Mouse (Mus musculus) hindbrain, embryonic 13.5 days (tissue): ENCODE results near the gene Pir. TPM values are rescaled to one million over a fixed set of nuclear protein-coding genes. Genes with fewer than 3 reads are reported as not detected.

Experiments used
- ATAC-seq: fragments of 200-750 bp; cut with Nextera tagmentation; 2 replicates; pipeline ENCODE4 v1.8.0; 2017; ENCODE audit warnings: moderate TSS enrichment; ENCODE audit not compliant: low FRiP score
- H3K27ac ChIP-seq: fragments of 300-500 bp; sonication (generic); 2 replicates; pipeline ENCODE4 v1.5.1; 2015; ENCODE audit warnings: inconsistent platforms, mild to moderate bottlenecking, moderate library complexity
- H3K27me3 ChIP-seq: fragments of 300-500 bp; sonication (generic); 2 replicates; pipeline ENCODE4 v1.6.1; 2015; ENCODE audit warnings: mild to moderate bottlenecking, inconsistent platforms
- H3K36me3 ChIP-seq: fragments of 300-500 bp; sonication (generic); 2 replicates; pipeline ENCODE4 v1.6.1; 2015; ENCODE audit warnings: mild to moderate bottlenecking, inconsistent platforms
- H3K4me1 ChIP-seq: fragments of 300-500 bp; sonication (generic); replicated peaks from 2 replicates; pipeline ENCODE4 v1.6.1; 2015; ENCODE audit warnings: inconsistent platforms
- H3K4me2 ChIP-seq: fragments of 300-500 bp; sonication (generic); 2 replicates; pipeline ENCODE4 v1.6.1; 2015; ENCODE audit warnings: inconsistent platforms, mild to moderate bottlenecking, moderate library complexity
- H3K4me3 ChIP-seq: fragments of 300-500 bp; sonication (generic); 2 replicates; pipeline ENCODE4 v1.5.1; 2015; ENCODE audit warnings: mild to moderate bottlenecking, inconsistent platforms
- H3K9ac ChIP-seq: fragments of 300-500 bp; sonication (generic); 2 replicates; pipeline ENCODE4 v1.6.1; 2015; ENCODE audit warnings: mild to moderate bottlenecking, inconsistent platforms
- H3K9me3 ChIP-seq: fragments of 300-500 bp; sonication (generic); 2 replicates; pipeline ENCODE4 v1.6.1; 2016; ENCODE audit warnings: inconsistent platforms
- WGBS: fragments of 180-500 bp; shearing (Covaris S2); methylation state at CpG from one replicate; pipeline ENCODE4 v1.1.7; 2015; 5-methylcytosine and 5-hydroxymethylcytosine counted together
- polyA plus RNA-seq: library from polyadenylated mRNA; unstranded; fragments of >200 nt; fragmentation: Nextera tagmentation; extraction: Ambion mirVana; gene quantifications from 2 replicates; pipeline ENCODE4 v1.2.1, GENCODE M21; 2015

The Pir gene
- polyA plus RNA-seq, 1 experiment from 2014 or later: 3.9 TPM

GRCm38 (mm10) chrX:164408301-164408927 is 139.2 kb downstream of the Pir start:
- Histone ChIP-seq H3K36me3 (no peaks in the 10 kb centered on the region), H3K27ac (no peak overlapping the region), H3K9me3 (no peaks in the 10 kb centered on the region), H3K4me3 (no peak overlapping the region), H3K4me2 (no peak overlapping the region), H3K9ac (no peak overlapping the region), H3K27me3 (0 out of 2 replicates have a peak, but pooled peaks cover 5% of the 10 kb centered on the region), H3K4me1 (no peaks in the 10 kb centered on the region)
- WGBS: 80% methylated on average over 3 of the region's 3 CpGs
- no peak for ATAC-seq

- H3K27ac ChIP-seq: no peak overlapping the region
Observed at GRCm38 (mm10) chrX:164410562-164410961, 141.4 kb downstream of the Pir start.

GRCm38 (mm10) chrX:164416803-164417202 is 147.6 kb downstream of the Pir start:
- H3K4me1 ChIP-seq: peaks cover 7% of the 10 kb centered on the region
- 85% methylated on average over 2 of the region's 2 CpGs for WGBS
- H3K4me3 ChIP-seq: no peak overlapping the region
- H3K9me3 ChIP-seq: no peaks in the 10 kb centered on the region
- no peak overlapping the region for H3K4me2 ChIP-seq
- no peak for ATAC-seq
- H3K27ac ChIP-seq: no peak overlapping the region
- H3K27me3 ChIP-seq: peaks cover 6% of the 10 kb centered on the region; the same call in 1 of the 2 replicates
- H3K9ac ChIP-seq: no peak overlapping the region
- no peaks in the 10 kb centered on the region for H3K36me3 ChIP-seq

More at GRCm38 (mm10) chrX:164410562-164410961, 141.4 kb downstream of the Pir start:
- no peak overlapping the region for H3K4me2 ChIP-seq
- ATAC-seq: no peak
- H3K27me3 ChIP-seq: 0 out of 2 replicates have a peak, but pooled peaks cover 11% of the 10 kb centered on the region
- H3K4me3 ChIP-seq: no peak overlapping the region
- no peak overlapping the region for H3K9ac ChIP-seq
- H3K9me3 ChIP-seq: no peaks in the 10 kb centered on the region
- H3K4me1 ChIP-seq: no peaks in the 10 kb centered on the region
- 94% methylated on average over 1 of the region's 1 CpGs for WGBS
- H3K36me3 ChIP-seq: no peaks in the 10 kb centered on the region

GRCm38 (mm10) chrX:164418008-164418407 is 148.8 kb downstream of the Pir start:
- no peak overlapping the region for H3K4me3 ChIP-seq
- no peaks in the 10 kb centered on the region for H3K36me3 ChIP-seq
- H3K4me2 ChIP-seq: no peak overlapping the region
- no peak overlapping the region for H3K9ac ChIP-seq
- H3K4me1 ChIP-seq: peaks cover 7% of the 10 kb centered on the region
- peaks cover 6% of the 10 kb centered on the region; the same call in 1 of the 2 replicates for H3K27me3 ChIP-seq
- H3K27ac ChIP-seq: no peak overlapping the region
- no peaks in the 10 kb centered on the region for H3K9me3 ChIP-seq
- ATAC-seq: no peak

GRCm38 (mm10) chrX:164419471-164419939 is 150.3 kb downstream of the Pir start, which contains the start of gene Piga:
Gene Piga, plus strand, starts transcription at chrX:164419787.
- no peaks in the 10 kb centered on the region for H3K36me3 ChIP-seq
- peak within 1 kb of the TSS; percentile 48 for H3K27ac ChIP-seq
- WGBS: 8% methylated on average over 40 of the region's 40 CpGs
- H3K9me3 ChIP-seq: no peaks in the 10 kb centered on the region
- peak within 1 kb of the TSS; percentile 71 for H3K9ac ChIP-seq
- peaks cover 7% of the 10 kb centered on the region for H3K4me1 ChIP-seq
- peak within 1 kb of the TSS; percentile 52 for H3K4me3 ChIP-seq
- H3K27me3 ChIP-seq: peaks cover 3% of the 10 kb centered on the region; the same call in 1 of the 2 replicates
- peak; percentile 100 for ATAC-seq
- H3K4me2 ChIP-seq: peak within 1 kb of the TSS; percentile 62

GRCm38 (mm10) chrX:164419955-164420354 is 150.8 kb downstream of the Pir start:
- peak; percentile 41; the same call in 1 of the 2 replicates for ATAC-seq
- Histone ChIP-seq H3K9me3 (no peaks in the 10 kb centered on the region), H3K4me2 (peak overlapping the region; percentile 62), H3K27me3 (no peaks in the 10 kb centered on the region; the same call in 1 of the 2 replicates), H3K27ac (peak overlapping the region; percentile 48), H3K4me3 (peak overlapping the region; percentile 52), H3K36me3 (no peaks in the 10 kb centered on the region), H3K4me1 (peaks cover 7% of the 10 kb centered on the region), H3K9ac (peak overlapping the region; percentile 71)
- WGBS: 19% methylated on average over 13 of the region's 13 CpGs

GRCm38 (mm10) chrX:164420518-164420917 is 151.3 kb downstream of the Pir start:
- WGBS: 44% methylated on average over 3 of the region's 3 CpGs
- Histone ChIP-seq H3K27me3 (no peaks in the 10 kb centered on the region; the same call in 1 of the 2 replicates), H3K4me2 (peak overlapping the region; percentile 62), H3K9ac (peak overlapping the region; percentile 19; the same call in 1 of the 2 replicates), H3K27ac (no peak overlapping the region), H3K9me3 (no peaks in the 10 kb centered on the region), H3K4me1 (peaks cover 7% of the 10 kb centered on the region), H3K36me3 (no peaks in the 10 kb centered on the region), H3K4me3 (peak overlapping the region; percentile 52)
- no peak for ATAC-seq

Other genes with a start within 250 kb of the Pir start
- 0.31 and 0.65 TPM in 2 replicates for gene Car5b, start 241.4 kb upstream of the Pir start, polyA plus RNA-seq
- 23.5 and 26.1 TPM in 2 replicates for gene Siah1b, start 192.9 kb upstream of the Pir start, polyA plus RNA-seq
- 0.50 and 1.00 TPM in 2 replicates for gene Cltrn, start 180.5 kb upstream of the Pir start, polyA plus RNA-seq
- gene Ace2, start 130.0 kb upstream of the Pir start, polyA plus RNA-seq: 0.18 and 0.43 TPM in 2 replicates
- gene Bmx, start 11.2 kb upstream of the Pir start, polyA plus RNA-seq: 0.31 and 0.76 TPM in 2 replicates
- gene Vegfd, start 104.0 kb downstream of the Pir start, polyA plus RNA-seq: 0.52 and 0.74 TPM in 2 replicates
- 5.7 and 6.4 TPM in 2 replicates for gene Piga, start 150.4 kb downstream of the Pir start, polyA plus RNA-seq
- gene Asb11, start 167.6 kb downstream of the Pir start, polyA plus RNA-seq: not detected in 2 replicates
- gene Asb9, start 237.0 kb downstream of the Pir start, polyA plus RNA-seq: 0.14 and 0.28 TPM in 2 replicates